Mouse (Mus musculus) lung, postnatal 36 days (tissue): ENCODE data around the gene Npb.

ENCODE experiments used
- DNase-seq: peaks from one replicate; pipeline ENCODE4 v3.0.0; 2022; ENCODE audit warnings: mixed read lengths

Gene Npb

DNA sequence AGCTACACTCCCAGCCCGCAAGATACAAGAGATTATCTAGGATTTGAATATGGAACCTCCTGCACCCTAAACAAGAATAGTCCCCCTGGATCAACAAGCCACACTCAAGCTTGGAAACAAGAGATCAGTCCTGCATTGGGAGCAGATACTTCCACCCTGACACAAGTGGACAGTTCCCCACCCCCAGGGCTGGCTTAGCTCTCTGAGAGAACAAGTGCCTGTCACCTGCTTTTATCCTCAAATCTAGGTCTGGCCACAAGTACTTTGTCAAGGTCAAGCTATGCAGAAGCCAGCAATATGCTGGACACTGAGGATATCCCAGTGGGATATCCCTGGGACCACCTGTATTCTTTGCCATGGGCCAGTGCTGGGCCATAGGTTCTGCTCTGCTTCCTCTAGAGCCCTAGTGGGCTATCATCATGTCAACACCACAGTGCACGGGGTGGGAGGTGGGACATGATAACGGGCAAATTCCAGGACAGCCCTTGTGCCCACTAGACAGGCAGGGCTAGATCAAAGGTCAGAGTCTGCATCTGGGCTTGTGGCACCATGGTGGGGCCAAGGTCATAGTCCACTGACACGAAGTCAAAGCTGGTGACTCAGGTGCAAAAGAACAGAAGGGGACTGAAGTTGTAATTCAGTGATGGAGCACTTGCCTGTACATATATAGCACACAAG, 8.5 kb downstream of the Npb start:
- no peak for DNase-seq

- DNase-seq = peak; percentile 95
Measured at GRCm38 (mm10) chr11:120617519-120618112, 9.3 kb downstream of the Npb start, which contains the start of gene Pcyt2. Pcyt2 (minus strand) TSS chr11:120617936.

GRCm38 (mm10) chr11:120618619-120619535, 10.6 kb downstream of the Npb start:
- DNase-seq = no peak

DNA sequence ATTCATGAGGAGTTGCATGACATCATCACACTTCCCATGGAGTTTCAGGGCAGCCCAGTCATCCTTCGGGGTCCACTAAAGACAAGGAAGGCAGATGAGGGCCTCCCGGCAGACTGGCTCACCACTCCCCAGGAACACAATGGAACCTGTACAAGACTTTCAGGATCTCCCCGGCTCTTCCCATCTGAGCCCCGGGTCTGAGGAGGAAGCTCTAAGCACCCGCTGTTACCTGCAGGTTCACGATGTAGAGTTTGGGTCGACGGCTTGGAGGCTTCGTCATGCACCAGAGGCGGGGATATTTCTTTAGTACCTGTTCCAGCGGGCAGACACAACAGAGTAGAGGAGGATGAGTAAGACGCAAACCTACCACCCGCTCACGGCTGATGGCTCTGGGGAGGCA, 11.9 kb downstream of the Npb start:
- DNase-seq = no peak

- no peak for DNase-seq
Measured at GRCm38 (mm10) chr11:120622805-120623204, 14.5 kb downstream of the Npb start.

GRCm38 (mm10) chr11:120623961-120624679, 15.8 kb downstream of the Npb start:
- peak; percentile 85 for DNase-seq

DNA sequence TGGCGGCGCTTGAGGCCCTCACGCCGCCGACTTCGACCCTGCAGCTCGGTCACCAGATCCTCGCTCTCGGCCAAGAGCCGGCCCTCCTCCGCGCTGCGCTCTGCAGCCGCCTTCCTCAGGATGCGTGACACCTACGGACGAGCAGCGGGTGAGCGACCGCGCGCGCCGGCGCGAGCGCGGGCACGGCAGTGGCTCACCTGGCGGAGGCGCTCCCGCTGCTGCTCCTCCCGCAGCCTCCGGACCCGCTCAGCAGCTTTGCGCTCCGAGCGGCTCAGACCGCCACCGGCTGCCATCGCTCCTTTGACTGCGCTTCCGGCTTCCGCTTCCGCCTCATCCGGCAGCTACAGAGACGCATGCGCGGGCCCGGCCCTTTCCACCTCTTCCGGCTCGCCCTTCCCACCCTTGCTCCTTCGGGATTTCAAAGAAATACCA, 16.4 kb downstream of the Npb start:
- peak; percentile 92 for DNase-seq

- DNase-seq = no peak
Measured at GRCm38 (mm10) chr11:120625152-120625775, 17.0 kb downstream of the Npb start, which contains the start of gene Sirt7. Sirt7 (minus strand) TSS chr11:120625240.

- no peak for DNase-seq
Measured at GRCm38 (mm10) chr11:120626785-120627467, 18.6 kb downstream of the Npb start.

- DNase-seq = peak; percentile 49
Measured at GRCm38 (mm10) chr11:120627468-120628300, 19.4 kb downstream of the Npb start.

DNA sequence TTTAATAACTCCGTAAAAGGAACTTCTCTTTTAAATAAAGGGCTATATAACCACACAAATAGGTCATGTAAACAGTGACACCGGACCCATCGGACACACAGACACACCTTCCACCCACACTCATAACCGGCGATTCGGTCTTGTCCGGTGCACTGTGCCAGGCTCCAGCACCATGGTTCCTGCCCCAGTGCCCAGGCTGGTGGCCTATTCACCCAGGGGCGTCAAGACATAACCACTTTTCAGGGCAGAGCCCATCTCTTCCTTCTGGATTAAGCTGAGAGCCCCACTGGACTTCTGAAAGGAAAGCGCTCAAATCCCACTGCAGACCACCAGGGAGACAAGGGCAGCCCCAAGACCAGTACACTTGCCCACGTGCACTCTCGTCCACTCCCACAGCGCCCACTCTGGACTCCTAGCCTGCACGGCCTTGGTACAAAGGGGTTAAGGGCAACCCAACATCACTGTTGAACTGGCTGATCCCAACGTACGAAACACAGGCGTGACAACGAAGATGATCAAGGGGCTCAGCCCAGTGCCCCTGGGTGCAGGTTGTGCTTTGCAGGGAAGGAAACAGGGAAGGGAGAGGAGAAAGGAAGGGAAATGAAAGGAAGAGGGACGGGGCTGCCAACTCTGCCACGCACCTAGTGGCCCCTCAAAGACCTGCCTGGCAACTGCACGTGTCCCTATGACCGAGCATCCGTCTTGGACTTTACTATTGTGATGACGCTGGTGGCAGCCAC, 20.5 kb downstream of the Npb start:
- no peak for DNase-seq

DNA sequence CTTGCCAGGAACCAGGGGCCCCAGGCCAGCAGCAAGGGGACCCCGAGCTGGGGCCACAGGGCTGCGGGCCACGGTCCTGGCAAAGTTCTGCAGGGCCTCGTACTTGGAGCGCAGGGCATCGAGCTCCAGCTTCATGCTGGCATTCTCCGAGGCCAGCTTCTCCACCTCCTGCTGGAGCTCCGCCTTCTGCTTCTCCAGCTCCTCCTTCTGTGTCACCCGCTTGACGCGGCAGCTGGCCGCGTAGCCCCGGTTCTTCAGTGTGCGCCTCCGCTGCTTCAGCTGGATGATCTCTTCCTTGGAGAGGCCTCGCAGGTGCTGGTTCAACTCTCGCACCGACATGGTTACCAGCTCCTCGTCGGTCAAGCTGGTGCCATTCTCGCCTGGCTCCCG, 21.1 kb downstream of the Npb start:
- DNase-seq = peak; percentile 46

- peak; percentile 43 for DNase-seq
Measured at GRCm38 (mm10) chr11:120629911-120630310, 21.6 kb downstream of the Npb start.

DNA sequence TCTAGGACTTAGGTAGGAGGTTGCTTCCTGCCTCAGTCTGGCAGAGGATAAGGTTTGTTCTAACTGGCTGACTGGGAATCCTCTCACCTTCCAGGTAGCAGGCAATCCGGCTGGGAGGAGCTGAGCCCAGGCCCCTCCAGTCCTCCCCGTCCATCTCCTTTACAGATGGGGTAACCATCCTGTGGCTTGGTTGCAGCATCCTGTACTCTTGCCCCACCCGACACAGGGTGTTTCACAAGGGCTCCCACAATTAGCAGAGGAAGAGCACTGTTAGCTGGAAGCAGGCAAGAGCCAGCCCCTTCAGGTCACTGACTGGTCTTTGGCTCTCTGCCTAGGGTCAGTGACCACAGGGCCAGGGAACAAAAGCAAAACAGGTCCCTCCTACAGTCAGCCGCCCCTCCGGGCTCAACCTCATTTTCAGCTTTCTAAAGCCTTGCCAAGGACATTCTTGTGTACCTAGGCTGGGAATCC, 22.2 kb downstream of the Npb start:
- peak; percentile 79 for DNase-seq

- DNase-seq = no peak
Measured at GRCm38 (mm10) chr11:120630881-120631725, 22.8 kb downstream of the Npb start.

DNA sequence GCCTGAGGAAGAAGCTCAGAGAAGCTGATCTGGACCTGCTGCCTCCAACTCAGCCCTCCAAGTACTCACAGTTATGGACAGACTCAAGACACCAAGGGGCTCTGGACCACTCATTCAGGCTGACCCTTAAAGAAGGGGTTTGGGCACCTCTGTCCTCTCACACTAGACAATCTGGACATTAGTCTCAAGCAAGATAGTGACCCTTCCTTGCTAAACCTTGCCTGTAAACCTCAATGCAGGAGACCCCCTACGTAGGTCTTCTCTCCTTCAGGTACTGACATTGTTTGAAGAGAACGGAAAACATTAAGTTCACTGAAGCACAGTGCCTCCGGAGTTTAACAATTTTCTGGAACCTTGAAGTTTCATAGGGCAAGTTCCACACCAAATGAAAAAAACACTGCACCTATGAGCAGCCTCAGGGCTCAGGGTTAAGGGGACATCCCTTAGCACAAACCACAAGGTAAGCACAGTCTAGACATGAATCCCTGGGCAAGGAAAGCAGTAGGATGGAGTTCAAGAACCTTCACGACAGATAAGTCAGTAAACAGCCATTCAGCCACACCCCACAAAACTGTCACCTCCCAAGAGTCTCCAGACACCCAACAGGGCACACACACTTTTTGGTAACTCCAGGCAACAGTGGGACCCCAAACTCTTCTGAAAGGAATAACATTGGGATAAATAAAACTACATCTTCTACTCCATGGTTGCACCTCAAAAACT, 23.6 kb downstream of the Npb start:
- no peak for DNase-seq

DNA sequence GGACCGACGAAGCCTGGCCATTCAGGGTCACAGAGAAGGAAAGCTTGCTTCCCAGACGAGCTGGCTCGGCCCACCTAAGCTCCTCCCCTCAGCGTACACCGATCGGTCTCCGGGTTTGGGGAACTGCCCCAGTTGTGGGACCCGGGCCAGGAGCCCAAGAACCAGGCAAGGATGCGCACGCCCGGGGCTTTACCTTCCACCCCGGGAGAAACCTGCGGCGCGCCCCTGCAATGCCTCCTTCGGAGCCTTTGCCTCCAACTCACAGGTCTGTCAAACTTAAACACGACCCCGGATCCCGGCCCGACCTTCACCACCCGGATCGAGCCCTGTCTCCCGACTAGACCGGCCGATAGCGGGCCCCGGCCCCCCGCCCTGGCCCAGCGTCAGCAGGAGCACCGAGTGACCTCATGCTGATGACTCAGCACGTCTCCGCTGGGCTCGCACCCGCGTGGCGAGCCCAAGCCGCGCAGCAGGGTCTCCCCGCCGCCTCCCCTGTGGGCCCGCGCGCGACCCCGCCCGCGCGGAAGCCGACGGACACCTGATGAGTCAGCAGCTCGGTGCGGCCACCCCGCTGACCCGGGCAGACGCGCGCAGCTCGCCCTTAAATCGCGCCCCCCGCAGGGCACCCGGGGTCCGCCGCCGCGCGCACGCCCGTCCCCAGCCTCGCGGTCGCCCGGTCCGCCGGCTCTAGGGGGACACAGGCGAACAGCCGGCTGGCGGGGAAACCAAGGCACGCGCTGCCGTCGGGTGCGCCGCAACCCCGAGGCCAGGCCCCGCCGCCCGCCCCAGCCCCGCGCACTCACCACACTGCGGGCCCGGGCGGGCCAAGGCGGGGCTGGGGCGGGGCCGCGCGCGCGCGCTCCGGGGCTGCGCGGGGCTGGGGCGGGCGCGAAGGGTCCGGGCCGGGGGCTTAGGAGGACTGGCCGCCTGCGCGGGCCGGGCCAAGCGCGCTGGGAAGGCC, 24.6 kb downstream of the Npb start:
- peak; percentile 80 for DNase-seq
